Mouse (Mus musculus) liver, embryonic 15.5 days (tissue): ENCODE measurements around the gene Nolc1. TPM values are rescaled to one million over a fixed set of nuclear protein-coding genes. Genes with fewer than 3 reads are reported as not detected.

Experiments
- ATAC-seq: fragments of 200-750 bp; cut with Nextera tagmentation; 2 replicates; pipeline ENCODE4 v1.8.0; 2017; ENCODE audit warnings: moderate number of reproducible peaks, mild to moderate bottlenecking, moderate library complexity; ENCODE audit not compliant: insufficient read depth
- H3K27ac ChIP-seq: fragments of 300-500 bp; sonication (generic); replicated peaks from 2 replicates; pipeline ENCODE4 v1.5.1; 2015; ENCODE audit warnings: mild to moderate bottlenecking, inconsistent platforms
- H3K27me3 ChIP-seq: fragments of 300-500 bp; sonication (generic); 2 replicates; pipeline ENCODE4 v1.6.1; 2015; ENCODE audit warnings: mild to moderate bottlenecking, inconsistent platforms
- H3K36me3 ChIP-seq: fragments of 300-500 bp; sonication (generic); replicated peaks from 2 replicates; pipeline ENCODE4 v1.6.1; 2015; ENCODE audit warnings: moderate library complexity, mild to moderate bottlenecking, inconsistent platforms
- H3K4me1 ChIP-seq: fragments of 300-500 bp; sonication (generic); replicated peaks from 2 replicates; pipeline ENCODE4 v1.6.1; 2015; ENCODE audit warnings: inconsistent platforms
- H3K4me2 ChIP-seq: fragments of 300-500 bp; sonication (generic); 2 replicates; pipeline ENCODE4 v1.6.1; 2015; ENCODE audit warnings: moderate library complexity, mild to moderate bottlenecking, inconsistent platforms
- H3K4me3 ChIP-seq: fragments of 300-500 bp; sonication (generic); replicated peaks from 2 replicates; pipeline ENCODE4 v1.5.1; 2015; ENCODE audit warnings: mild to moderate bottlenecking, inconsistent platforms
- H3K9ac ChIP-seq: fragments of 300-500 bp; sonication (generic); 2 replicates; pipeline ENCODE4 v1.6.1; 2015; ENCODE audit warnings: moderate library complexity, mild to moderate bottlenecking, inconsistent platforms
- H3K9me3 ChIP-seq: fragments of 300-500 bp; sonication (generic); replicated peaks from 2 replicates; pipeline ENCODE4 v1.6.1; 2016; ENCODE audit warnings: inconsistent platforms
- WGBS: fragments of 180-500 bp; shearing (Covaris S2); methylation state at CpG from one replicate; pipeline ENCODE4 v1.1.7; 2015; ENCODE audit warnings: mixed read lengths; ENCODE audit not compliant: insufficient replicate concordance; 5-methylcytosine and 5-hydroxymethylcytosine counted together
- polyA plus RNA-seq: library from polyadenylated mRNA; unstranded; fragments of >200 nt; fragmentation: Nextera tagmentation; extraction: Ambion mirVana; gene quantifications from 2 replicates; pipeline ENCODE4 v1.2.1, GENCODE M21; 2015

Nolc1 gene
- polyA plus RNA-seq: 47.3 and 48.8 TPM in 2 replicates

GRCm38 (mm10) chr19:46075616-46076607 is at the start of gene Nolc1:
Gene Nolc1, plus strand, starts transcription at chr19:46075863.
- peak within 1 kb of the TSS; percentile 92 for H3K4me2 ChIP-seq
- peak within 1 kb of the TSS; percentile 74 for H3K9ac ChIP-seq
- H3K27me3 ChIP-seq: no peaks in the 10 kb centered on the region
- ATAC-seq: peak; percentile 95
- H3K27ac ChIP-seq: peak within 1 kb of the TSS; percentile 77
- H3K4me1 ChIP-seq: peaks cover 45% of the 10 kb centered on the region
- H3K9me3 ChIP-seq: no peaks in the 10 kb centered on the region
- H3K4me3 ChIP-seq: peak within 1 kb of the TSS; percentile 86
- under 1% methylated on average over 66 of the region's 66 CpGs for WGBS
- H3K36me3 ChIP-seq: peaks cover 60% of the 10 kb centered on the region

GRCm38 (mm10) chr19:46026567-46026966 is 49.1 kb upstream of the Nolc1 start:
- Histone ChIP-seq H3K4me3 (no peak overlapping the region), H3K36me3 (peaks cover 9% of the 10 kb centered on the region), H3K9ac (no peak overlapping the region), H3K27me3 (no peaks in the 10 kb centered on the region), H3K4me1 (peaks cover 9% of the 10 kb centered on the region), H3K27ac (no peak overlapping the region), H3K4me2 (no peak overlapping the region), H3K9me3 (no peaks in the 10 kb centered on the region)
- WGBS: 61% methylated on average over 8 of the region's 8 CpGs
- ATAC-seq: no peak

- no peak overlapping the region for H3K27ac ChIP-seq
- H3K9me3 ChIP-seq: no peaks in the 10 kb centered on the region
- no peaks in the 10 kb centered on the region for H3K27me3 ChIP-seq
- peaks cover 32% of the 10 kb centered on the region for H3K36me3 ChIP-seq
- peaks cover 23% of the 10 kb centered on the region for H3K4me1 ChIP-seq
- 64% methylated on average over 11 of the region's 11 CpGs for WGBS
- no peak overlapping the region for H3K9ac ChIP-seq
- no peak overlapping the region for H3K4me2 ChIP-seq
- ATAC-seq: no peak
- H3K4me3 ChIP-seq: no peak overlapping the region
Measured at GRCm38 (mm10) chr19:46028747-46029320, 46.8 kb upstream of the Nolc1 start.

GRCm38 (mm10) chr19:46029652-46030051 is 46.0 kb upstream of the Nolc1 start:
- H3K9me3 ChIP-seq: no peaks in the 10 kb centered on the region
- no peak overlapping the region for H3K4me3 ChIP-seq
- H3K27ac ChIP-seq: peak overlapping the region; percentile 64
- no peak for ATAC-seq
- peaks cover 40% of the 10 kb centered on the region for H3K36me3 ChIP-seq
- H3K4me2 ChIP-seq: no peak overlapping the region
- no peaks in the 10 kb centered on the region for H3K27me3 ChIP-seq
- 69% methylated on average over 1 of the region's 1 CpGs for WGBS
- H3K9ac ChIP-seq: no peak overlapping the region
- H3K4me1 ChIP-seq: peaks cover 27% of the 10 kb centered on the region

GRCm38 (mm10) chr19:46030196-46030983 is 45.3 kb upstream of the Nolc1 start:
- WGBS: 80% methylated on average over 10 of the region's 10 CpGs
- H3K27ac ChIP-seq: peak overlapping the region; percentile 38; the same call in 1 of the 2 replicates

GRCm38 (mm10) chr19:46031689-46032432 is 43.8 kb upstream of the Nolc1 start:
- Histone ChIP-seq H3K9me3 (no peaks in the 10 kb centered on the region), H3K4me1 (peaks cover 44% of the 10 kb centered on the region), H3K9ac (no peak overlapping the region), H3K27ac (peak overlapping the region; percentile 54), H3K27me3 (no peaks in the 10 kb centered on the region), H3K4me3 (no peak overlapping the region), H3K4me2 (no peak overlapping the region), H3K36me3 (peaks cover 62% of the 10 kb centered on the region)
- WGBS: 63% methylated on average over 9 of the region's 9 CpGs
- ATAC-seq: peak; percentile 59; the same call in 1 of the 2 replicates

More at GRCm38 (mm10) chr19:46030196-46030983, 45.3 kb upstream of the Nolc1 start:
- no peak overlapping the region for H3K4me3 ChIP-seq
- H3K9ac ChIP-seq: no peak overlapping the region
- no peak for ATAC-seq
- H3K9me3 ChIP-seq: no peaks in the 10 kb centered on the region
- H3K4me2 ChIP-seq: no peak overlapping the region
- peaks cover 32% of the 10 kb centered on the region for H3K4me1 ChIP-seq
- peaks cover 47% of the 10 kb centered on the region for H3K36me3 ChIP-seq
- no peaks in the 10 kb centered on the region for H3K27me3 ChIP-seq

GRCm38 (mm10) chr19:46032731-46033510 is 42.7 kb upstream of the Nolc1 start:
- no peak for ATAC-seq
- Histone ChIP-seq H3K4me2 (no peak overlapping the region), H3K9me3 (no peaks in the 10 kb centered on the region), H3K27ac (peak overlapping the region; percentile 54; the same call in 1 of the 2 replicates), H3K4me1 (peaks cover 54% of the 10 kb centered on the region), H3K4me3 (no peak overlapping the region), H3K27me3 (no peaks in the 10 kb centered on the region), H3K9ac (no peak overlapping the region), H3K36me3 (peaks cover 63% of the 10 kb centered on the region)
- WGBS: 85% methylated on average over 26 of the region's 26 CpGs

GRCm38 (mm10) chr19:46033911-46034310 is 41.8 kb upstream of the Nolc1 start:
- no peak overlapping the region for H3K4me3 ChIP-seq
- H3K27ac ChIP-seq: no peak overlapping the region
- H3K4me2 ChIP-seq: no peak overlapping the region
- H3K9ac ChIP-seq: no peak overlapping the region
- no peak for ATAC-seq
- peaks cover 63% of the 10 kb centered on the region for H3K36me3 ChIP-seq
- H3K4me1 ChIP-seq: peaks cover 63% of the 10 kb centered on the region
- H3K27me3 ChIP-seq: no peaks in the 10 kb centered on the region
- WGBS: 89% methylated on average over 11 of the region's 11 CpGs
- H3K9me3 ChIP-seq: no peaks in the 10 kb centered on the region

- Histone ChIP-seq H3K4me2 (peak overlapping the region; percentile 99), H3K4me1 (peaks cover 69% of the 10 kb centered on the region), H3K9ac (0 out of 2 replicates have a peak overlapping the region, but pooled peaks have one; percentile 87), H3K36me3 (peaks cover 58% of the 10 kb centered on the region), H3K9me3 (no peaks in the 10 kb centered on the region), H3K27ac (peak overlapping the region; percentile 93), H3K4me3 (peak overlapping the region; percentile 74), H3K27me3 (no peaks in the 10 kb centered on the region)
- ATAC-seq: no peak
- WGBS: 83% methylated on average over 13 of the region's 13 CpGs
Measured at GRCm38 (mm10) chr19:46035971-46036370, 39.7 kb upstream of the Nolc1 start.
